Mouse (Mus musculus): ENCODE results near the gene Proca1.

The Proca1 gene

GRCm38 (mm10) chr11:78193113-78193512 lies at the start of gene Proca1:
Gene Proca1 (plus strand): TSS chr11:78193392.
- DNase-seq (ENCODE audit: low spot score in 2 of 2): no peak

- no peak for DNase-seq (ENCODE audit: low spot score in 2 of 2)
Observed at GRCm38 (mm10) chr11:78143520-78143919, 49.7 kb upstream of the Proca1 start.

GRCm38 (mm10) chr11:78146168-78146567 lies 47.0 kb upstream of the Proca1 start:
- no peak for DNase-seq (ENCODE audit: low spot score in 2 of 2)

- no peak for DNase-seq (ENCODE audit: low spot score in 2 of 2)
Observed at GRCm38 (mm10) chr11:78146707-78147543, 46.3 kb upstream of the Proca1 start.

GRCm38 (mm10) chr11:78151161-78151560 lies 42.0 kb upstream of the Proca1 start:
- no peak for DNase-seq (ENCODE audit: low spot score in 2 of 2)

GRCm38 (mm10) chr11:78152299-78153231 lies 40.6 kb upstream of the Proca1 start:
- DNase-seq (ENCODE audit: low spot score in 2 of 2): no peak

GRCm38 (mm10) chr11:78153778-78154177 lies 39.4 kb upstream of the Proca1 start:
- DNase-seq (ENCODE audit: low spot score in 2 of 2): no peak

- no peak for DNase-seq (ENCODE audit: low spot score in 2 of 2)
Observed at GRCm38 (mm10) chr11:78155674-78156073, 37.5 kb upstream of the Proca1 start.

GRCm38 (mm10) chr11:78156156-78156699 lies 37.0 kb upstream of the Proca1 start:
- DNase-seq (ENCODE audit: low spot score in 2 of 2): no peak

- peak; percentile 70 to 82 for DNase-seq (ENCODE audit: low spot score in 2 of 2)
Observed at GRCm38 (mm10) chr11:78159096-78159495, 34.1 kb upstream of the Proca1 start.

GRCm38 (mm10) chr11:78159557-78159956 lies 33.6 kb upstream of the Proca1 start:
- no peak for DNase-seq (ENCODE audit: low spot score in 2 of 2)

- no peak for DNase-seq (ENCODE audit: low spot score in 2 of 2)
Observed at GRCm38 (mm10) chr11:78160171-78160570, 33.0 kb upstream of the Proca1 start.

- DNase-seq (ENCODE audit: low spot score in 2 of 2): no peak
Observed at GRCm38 (mm10) chr11:78160675-78161074, 32.5 kb upstream of the Proca1 start.

- no peak for DNase-seq (ENCODE audit: low spot score in 2 of 2)
Observed at GRCm38 (mm10) chr11:78161169-78161568, 32.0 kb upstream of the Proca1 start.

GRCm38 (mm10) chr11:78161968-78162367 lies 31.2 kb upstream of the Proca1 start:
- DNase-seq (ENCODE audit: low spot score in 2 of 2): no peak

- DNase-seq (ENCODE audit: low spot score in 2 of 2): no peak
Observed at GRCm38 (mm10) chr11:78162504-78162903, 30.7 kb upstream of the Proca1 start.

GRCm38 (mm10) chr11:78163045-78163444 lies 30.1 kb upstream of the Proca1 start:
- DNase-seq (ENCODE audit: low spot score in 2 of 2): no peak

- DNase-seq (ENCODE audit: low spot score in 2 of 2): peak; percentile 68 to 74
Observed at GRCm38 (mm10) chr11:78163681-78164603, 29.2 kb upstream of the Proca1 start.

GRCm38 (mm10) chr11:78164604-78164923 lies 28.6 kb upstream of the Proca1 start:
- no peak for DNase-seq (ENCODE audit: low spot score in 2 of 2)

- peak; percentile 76 to 83 for DNase-seq (ENCODE audit: low spot score in 2 of 2)
Observed at GRCm38 (mm10) chr11:78164924-78165760, 28.1 kb upstream of the Proca1 start, which contains the start of gene Traf4. Gene Traf4 (minus strand): TSS chr11:78165589.
